Mouse (Mus musculus) ES-E14 (cell line): ENCODE measurements around the gene Slc38a10.

Experiments used
- CHD2 ChIP-seq: IDR thresholded peaks from 2 replicates; pipeline ENCODE4 v1.6.1; 2014; ENCODE audit warnings: mild to moderate bottlenecking, low read depth, low read length, inconsistent platforms
- ZC3H11A ChIP-seq: IDR thresholded peaks from 2 replicates; pipeline ENCODE4 v1.6.1; 2012; ENCODE audit warnings: low read depth, mild to moderate bottlenecking, inconsistent platforms, low read length, borderline replicate concordance
- ZNF384 ChIP-seq: IDR thresholded peaks from 2 replicates; pipeline ENCODE4 v1.6.1; 2012; ENCODE audit warnings: low read depth, low read length, inconsistent platforms

DNA sequence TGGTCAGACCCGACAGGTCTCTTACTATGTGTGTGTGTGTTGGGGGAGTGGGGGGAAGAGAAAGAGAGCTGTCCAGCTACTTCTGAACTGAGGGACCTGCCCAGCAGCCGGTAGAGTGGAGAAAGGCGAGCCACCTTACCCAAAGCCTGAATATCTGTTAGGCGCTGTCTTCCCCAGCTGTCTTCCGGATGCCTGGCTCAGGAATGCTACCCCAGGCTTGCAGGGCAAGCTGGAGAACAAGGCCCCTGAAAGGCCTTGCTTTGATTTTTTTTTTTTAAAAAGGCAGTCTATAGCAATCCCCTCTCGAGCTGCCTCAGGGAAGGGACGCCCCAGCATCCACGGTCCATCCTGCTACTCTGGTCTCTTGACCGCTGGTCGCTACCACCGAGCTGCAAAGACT, 32.6 kb upstream of the Slc38a10 start:
- TF ChIP-seq ZNF384: peak; percentile 34; the same call in 1 of the 2 replicates
- no peak for TF ChIP-seq ZC3H11A
- no peak for TF ChIP-seq CHD2
